Mouse (Mus musculus): Measurements from ENCODE around the gene Gstt2. TPM values are rescaled to one million over a fixed set of nuclear protein-coding genes. Genes with fewer than 3 reads are reported as not detected.

Gene Gstt2
- 1 to 10 TPM in 1 of 2 experiments, under 1 TPM in 1; 0.08 to 1.2 TPM for polyA plus RNA-seq (2012; fragmentation: generic; extraction: Trizol)

DNA sequence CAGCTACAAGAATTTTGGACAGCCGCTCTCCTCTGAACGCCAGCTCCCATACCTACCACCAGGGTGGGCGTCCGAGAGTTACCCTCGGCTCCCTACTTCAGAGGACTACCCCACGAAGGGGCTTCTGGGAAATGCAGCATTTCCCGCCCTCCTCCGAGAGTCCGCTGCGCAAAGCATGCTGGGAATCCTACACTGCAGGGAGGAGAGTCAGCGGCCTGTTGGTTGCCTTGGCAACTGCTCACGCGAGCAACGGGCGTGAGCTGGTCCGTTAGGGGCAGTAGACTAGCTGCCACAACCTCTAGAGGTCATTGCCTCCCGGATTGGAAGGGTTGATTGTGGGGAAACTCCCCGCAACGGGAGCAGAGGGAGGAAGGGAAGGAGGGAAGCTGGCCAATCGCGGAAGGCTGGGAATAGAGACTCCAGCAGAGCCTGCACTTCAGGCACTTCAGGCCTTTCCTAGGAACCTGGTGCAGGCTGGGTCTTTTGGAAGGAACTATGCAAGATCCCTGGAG is at the start of gene Gstt2:
Gene Gstt2 (minus strand): TSS at position 177 of the 512 bp plus-strand sequence.

GRCm38 (mm10) chr10:75859786-75860470 is 22.7 kb upstream of the Gstt2 start, which contains the start of gene Mif:
Mif (minus strand) TSS chr10:75860240.

DNA sequence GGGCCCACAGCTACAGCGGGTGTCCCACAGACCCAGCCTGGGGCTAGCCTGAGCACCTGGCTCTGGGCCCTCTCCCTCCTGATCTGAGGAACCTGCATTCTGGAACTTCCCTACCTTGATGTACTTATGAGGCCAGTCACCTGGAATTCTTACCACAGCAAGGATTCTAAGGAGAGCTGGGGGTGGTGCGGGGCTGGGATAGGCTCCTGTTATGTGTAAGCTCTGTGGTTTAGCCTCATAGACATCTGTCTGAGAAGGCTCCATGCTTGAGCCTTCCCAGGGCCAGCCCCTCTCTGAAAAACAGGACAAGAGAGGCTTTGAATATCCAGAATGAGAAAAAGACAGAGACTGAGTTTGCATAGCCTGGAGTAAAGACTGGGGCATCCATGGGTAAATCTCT is 14.8 kb downstream of the Gstt2 start, which contains the start of gene Gstt4:
Gene Gstt4 (minus strand): TSS at position 101 of the 400 bp plus-strand sequence.

GRCm38 (mm10) chr10:75798176-75798696 is 39.0 kb downstream of the Gstt2 start, which contains the start of gene Gstt1:
Gstt1 (minus strand) TSS chr10:75798584.

Other genes with a start within 250 kb of the Gstt2 start
- 1 to 10 TPM in 1 of 2 experiments, under 1 TPM in 1; 0.02 to 2.8 TPM for gene Ggt5, start 248.1 kb downstream of the Gstt2 start, polyA plus RNA-seq (2012; fragmentation: generic; extraction: Trizol)
- gene Susd2, start 193.4 kb downstream of the Gstt2 start, polyA plus RNA-seq (2012; fragmentation: generic; extraction: Trizol) = 1 to 10 TPM in 1 of 2 experiments, under 1 TPM in 1; 0.04 to 8.0 TPM
- gene Cabin1, start 73.1 kb downstream of the Gstt2 start, polyA plus RNA-seq (2012; fragmentation: generic; extraction: Trizol) = 10 to 100 TPM; 10.8 to 44.7 TPM
- 10 to 100 TPM; 42.5 to 79.9 TPM for gene Ddt, start 64.0 kb downstream of the Gstt2 start, polyA plus RNA-seq (2012; fragmentation: generic; extraction: Trizol)
- gene Gm20441, start 56.5 kb downstream of the Gstt2 start, polyA plus RNA-seq (2012; fragmentation: generic; extraction: Trizol) = not detected
- 1 to 10 TPM in 1 of 2 experiments, under 1 TPM in 1; 0.42 to 3.1 TPM for gene Gstt3, start 56.0 kb downstream of the Gstt2 start, polyA plus RNA-seq (2012; fragmentation: generic; extraction: Trizol)
- gene Gstt1, start 38.8 kb downstream of the Gstt2 start, polyA plus RNA-seq (2012; fragmentation: generic; extraction: Trizol) = 10 to 100 TPM in 1 of 2 experiments, 1 to 10 TPM in 1; 6.2 to 43.9 TPM
- gene Gstt4, start 14.9 kb downstream of the Gstt2 start, polyA plus RNA-seq (2012; fragmentation: generic; extraction: Trizol) = not detected
- 1,000 to 10,000 TPM in 1 of 2 experiments, 100 to 1,000 TPM in 1; 771 to 3,948 TPM for gene Mif, start 22.8 kb upstream of the Gstt2 start, polyA plus RNA-seq (2012; fragmentation: generic; extraction: Trizol)
- gene Derl3, start 56.0 kb upstream of the Gstt2 start, polyA plus RNA-seq (2012; fragmentation: generic; extraction: Trizol) = under 1 TPM in 1 of 2 experiments, not detected in 1; 0.45 TPM
- gene Smarcb1, start 84.2 kb upstream of the Gstt2 start, polyA plus RNA-seq (2012; fragmentation: generic; extraction: Trizol) = 100 to 1,000 TPM; 149 to 179 TPM
- gene Chchd10, start 95.7 kb upstream of the Gstt2 start, polyA plus RNA-seq (2012; fragmentation: generic; extraction: Trizol) = 1 to 10 TPM in 1 of 2 experiments, under 1 TPM in 1; 0.40 to 2.4 TPM
- gene Mmp11, start 99.1 kb upstream of the Gstt2 start, polyA plus RNA-seq (2012; fragmentation: generic; extraction: Trizol) = 10 to 100 TPM; 27.3 to 82.1 TPM
- not detected for gene Gm867, start 103.2 kb upstream of the Gstt2 start, polyA plus RNA-seq (2012; fragmentation: generic; extraction: Trizol)
- gene Vpreb3, start 105.6 kb upstream of the Gstt2 start, polyA plus RNA-seq (2012; fragmentation: generic; extraction: Trizol) = not detected
- not detected for gene Gm5134, start 117.1 kb upstream of the Gstt2 start, polyA plus RNA-seq (2012; fragmentation: generic; extraction: Trizol)
- gene Zfp280b, start 195.2 kb upstream of the Gstt2 start, polyA plus RNA-seq (2012; fragmentation: generic; extraction: Trizol) = 1 to 10 TPM in 1 of 2 experiments, under 1 TPM in 1; 0.47 to 3.3 TPM